Mouse (Mus musculus) forebrain, postnatal 0 days (tissue): ENCODE data around the gene Zfp507. TPM values are rescaled to one million over a fixed set of nuclear protein-coding genes. Genes with fewer than 3 reads are reported as not detected.

Experiments
- ATAC-seq: fragments of 200-750 bp; cut with Nextera tagmentation; 2 replicates; pipeline ENCODE4 v1.8.0; 2017; ENCODE audit warnings: mild to moderate bottlenecking, moderate library complexity
- DNase-seq: peaks from one replicate; pipeline ENCODE4 v3.0.0-alpha.2; 2015
- H3K27ac ChIP-seq: fragments of 300-500 bp; sonication (generic); 2 replicates; pipeline ENCODE4 v1.5.1; 2014; ENCODE audit warnings: low read depth, mild to moderate bottlenecking, antibody characterized with exemption, low read length, moderate library complexity, mixed read lengths
- H3K27me3 ChIP-seq: fragments of 300-500 bp; sonication (generic); 2 replicates; pipeline ENCODE4 v1.6.1; 2014; ENCODE audit warnings: mild to moderate bottlenecking, low read length, mixed read lengths; ENCODE audit not compliant: insufficient read depth
- H3K36me3 ChIP-seq: fragments of 300-500 bp; sonication (generic); 2 replicates; pipeline ENCODE4 v1.6.1; 2014; ENCODE audit warnings: mild to moderate bottlenecking, moderate library complexity; ENCODE audit not compliant: insufficient read depth
- H3K4me1 ChIP-seq: fragments of 300-500 bp; sonication (generic); 2 replicates; pipeline ENCODE4 v1.6.1; 2014; ENCODE audit warnings: antibody characterized with exemption; ENCODE audit not compliant: insufficient read depth
- H3K4me2 ChIP-seq: fragments of 300-500 bp; sonication (generic); 2 replicates; pipeline ENCODE4 v1.6.1; 2014; ENCODE audit warnings: low read depth, mild to moderate bottlenecking, moderate library complexity
- H3K4me3 ChIP-seq: fragments of 300-500 bp; sonication (generic); 2 replicates; pipeline ENCODE4 v1.5.1; 2014; ENCODE audit warnings: low read depth, low read length, mixed read lengths
- H3K9ac ChIP-seq: fragments of 300-500 bp; sonication (generic); 2 replicates; pipeline ENCODE4 v1.6.1; 2014; ENCODE audit warnings: mild to moderate bottlenecking
- H3K9me3 ChIP-seq: fragments of 300-500 bp; sonication (generic); 2 replicates; pipeline ENCODE4 v1.6.1; 2016; ENCODE audit warnings: low read length
- CTCF ChIP-seq: sonication (generic); IDR thresholded peaks from 2 replicates; pipeline ENCODE4 v1.5.1; 2016; ENCODE audit warnings: antibody characterized with exemption, control low read depth, low read depth
- WGBS: fragments of 180-500 bp; shearing (Covaris S2); extraction: QIAGEN DNeasy Blood & Tissue Kit; methylation state at CpG from one replicate; pipeline ENCODE4 v1.1.7; 2014; 5-methylcytosine and 5-hydroxymethylcytosine counted together
- polyA plus RNA-seq: library from polyadenylated mRNA; unstranded; fragments of >200 nt; fragmentation: Nextera tagmentation; extraction: Ambion mirVana; gene quantifications from 2 replicates; pipeline ENCODE4 v1.2.1, GENCODE M21; 2015
- total RNA-seq: library from RNA; depleted of rRNA; stranded (reverse); fragments of >200 nt; gene quantifications from 2 replicates; pipeline ENCODE4 v1.2.3, GENCODE M21; 2014

The Zfp507 gene
- total and polyA plus RNA-seq, 2 experiments from 2014 or later, result 8.1 to 30.5 TPM

DNA sequence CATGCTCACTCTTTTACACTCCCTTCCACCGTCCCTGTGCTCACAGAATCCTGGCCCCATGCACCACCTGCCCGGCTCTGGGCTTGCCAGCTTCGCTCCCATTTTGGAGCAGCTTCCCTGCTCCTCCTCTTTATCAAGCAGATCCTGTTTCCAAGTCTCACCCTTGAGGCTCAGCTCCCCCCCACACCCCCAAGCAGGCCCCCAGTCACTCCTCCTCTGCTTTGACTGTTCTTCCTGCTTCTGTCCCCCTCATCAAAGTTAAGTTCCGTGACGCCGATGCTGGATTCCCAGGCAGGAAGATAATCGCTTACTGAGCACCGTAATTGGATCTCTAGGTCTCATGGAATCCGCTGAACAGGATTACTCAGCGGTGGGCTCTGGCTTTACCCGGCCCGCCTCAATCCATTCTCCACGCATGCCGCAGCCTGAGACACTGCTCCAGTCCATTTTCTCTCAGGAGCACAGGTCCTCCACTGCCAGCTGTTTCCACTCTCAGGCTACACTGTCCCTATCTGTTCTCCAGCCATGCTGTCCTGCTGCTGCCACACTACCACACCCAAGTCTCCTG is 55.3 kb downstream of the Zfp507 start:
- no peaks in the 10 kb centered on the region for H3K4me1 ChIP-seq
- H3K4me2 ChIP-seq, result no peak overlapping the region
- no peak for ATAC-seq
- H3K27ac ChIP-seq, result no peak overlapping the region
- H3K9me3 ChIP-seq, result no peaks in the 10 kb centered on the region
- TF ChIP-seq CTCF, result no peak
- H3K9ac ChIP-seq, result no peak overlapping the region
- no peak for DNase-seq
- peaks cover 52% of the 10 kb centered on the region for H3K36me3 ChIP-seq
- 70% methylated on average over 14 of the region's 14 CpGs for WGBS
- no peak overlapping the region for H3K4me3 ChIP-seq
- H3K27me3 ChIP-seq, result no peaks in the 10 kb centered on the region

DNA sequence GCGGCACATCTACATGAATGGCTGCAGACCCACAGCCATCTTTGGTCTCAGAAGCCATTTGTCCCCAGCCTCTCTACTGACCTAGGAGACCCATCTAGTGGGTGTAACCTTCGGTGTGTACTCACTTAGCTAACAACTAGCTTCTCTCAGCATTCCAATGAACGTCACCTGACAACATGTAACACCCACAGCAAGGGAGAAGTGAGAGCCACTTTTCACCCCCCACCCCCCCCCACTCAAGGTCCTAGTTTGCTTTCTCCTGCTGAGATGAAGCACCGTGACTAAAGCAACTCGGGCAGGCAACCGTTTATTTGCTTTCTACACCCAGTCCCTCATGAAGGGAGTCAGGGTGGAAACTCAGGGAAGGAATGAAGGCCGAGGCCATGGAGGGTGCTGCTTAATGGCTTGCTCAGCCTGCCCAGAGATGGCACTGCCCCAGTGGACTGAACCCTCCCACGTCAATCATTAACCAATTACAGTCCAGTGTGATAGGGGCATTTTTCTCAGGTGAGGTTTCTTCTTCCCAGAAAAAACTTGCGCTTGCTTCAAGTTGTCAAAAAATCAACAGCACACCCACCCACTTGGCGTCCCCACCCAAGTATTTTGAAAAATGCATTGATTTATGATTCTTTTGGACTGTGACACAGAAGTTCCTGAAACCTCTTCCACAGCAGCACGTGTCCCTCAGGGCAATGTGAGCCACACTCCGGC is 56.0 kb downstream of the Zfp507 start:
- Histone ChIP-seq H3K4me3 (no peak overlapping the region), H3K27ac (no peak overlapping the region), H3K36me3 (peaks cover 52% of the 10 kb centered on the region), H3K27me3 (no peaks in the 10 kb centered on the region), H3K9me3 (no peaks in the 10 kb centered on the region), H3K9ac (no peak overlapping the region), H3K4me1 (no peaks in the 10 kb centered on the region), H3K4me2 (no peak overlapping the region)
- 94% methylated on average over 12 of the region's 12 CpGs for WGBS
- ATAC-seq, result no peak
- no peak for TF ChIP-seq CTCF
- no peak for DNase-seq

DNA sequence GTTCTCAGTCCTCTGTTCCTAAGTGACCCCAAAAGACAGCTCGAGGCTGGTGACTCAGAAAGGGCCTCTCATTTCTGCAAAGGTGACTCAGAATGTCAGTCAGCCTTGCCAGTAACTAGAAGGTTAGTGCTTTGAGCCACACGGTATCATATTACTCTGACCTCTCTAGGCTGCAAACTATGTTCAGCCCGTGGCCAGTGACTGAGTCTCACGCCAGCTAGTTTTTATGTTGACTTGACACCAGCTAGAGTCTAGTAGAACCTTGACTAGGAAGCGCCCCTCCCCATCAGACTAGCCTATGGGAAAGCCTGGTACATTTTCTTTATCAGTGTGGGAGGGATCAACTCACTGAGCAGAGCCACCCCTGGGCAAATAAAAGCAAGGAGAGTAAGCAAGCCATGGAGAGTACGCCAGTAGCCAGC is 57.5 kb downstream of the Zfp507 start:
- Histone ChIP-seq H3K4me3 (no peak overlapping the region), H3K9me3 (no peaks in the 10 kb centered on the region), H3K27me3 (no peaks in the 10 kb centered on the region), H3K9ac (no peak overlapping the region), H3K4me2 (no peak overlapping the region), H3K4me1 (no peaks in the 10 kb centered on the region), H3K36me3 (peaks cover 47% of the 10 kb centered on the region), H3K27ac (no peak overlapping the region)
- DNase-seq (no peak), ATAC-seq (no peak)
- no peak for TF ChIP-seq CTCF
- WGBS, result 93% methylated on average over 6 of the region's 6 CpGs

DNA sequence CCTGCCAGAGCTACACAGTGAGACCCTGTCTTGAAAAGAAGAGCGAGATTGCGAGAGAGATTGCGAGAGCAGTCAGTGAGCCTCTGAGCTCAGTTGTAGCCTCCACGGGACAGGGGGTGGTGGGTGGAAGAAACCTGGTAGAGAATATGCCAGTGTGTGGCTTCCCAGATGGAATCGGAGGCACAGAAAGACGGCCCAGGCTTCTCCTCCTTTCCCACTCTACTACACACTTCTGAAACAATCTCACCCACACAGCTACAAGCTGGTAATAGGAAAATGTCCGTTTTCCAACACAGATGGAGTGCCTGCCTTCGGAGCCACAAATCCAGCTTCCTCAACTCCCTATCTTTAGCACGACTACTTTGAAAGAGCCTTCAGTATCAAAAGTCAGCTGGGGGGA is 58.0 kb downstream of the Zfp507 start:
- H3K27ac ChIP-seq, result no peak overlapping the region
- no peak for TF ChIP-seq CTCF
- no peak for DNase-seq
- ATAC-seq, result no peak
- H3K9me3 ChIP-seq, result no peaks in the 10 kb centered on the region
- peaks cover 47% of the 10 kb centered on the region for H3K36me3 ChIP-seq
- 88% methylated on average over 9 of the region's 9 CpGs for WGBS
- H3K4me1 ChIP-seq, result no peaks in the 10 kb centered on the region
- no peak overlapping the region for H3K9ac ChIP-seq
- no peak overlapping the region for H3K4me3 ChIP-seq
- no peak overlapping the region for H3K4me2 ChIP-seq
- no peaks in the 10 kb centered on the region for H3K27me3 ChIP-seq

DNA sequence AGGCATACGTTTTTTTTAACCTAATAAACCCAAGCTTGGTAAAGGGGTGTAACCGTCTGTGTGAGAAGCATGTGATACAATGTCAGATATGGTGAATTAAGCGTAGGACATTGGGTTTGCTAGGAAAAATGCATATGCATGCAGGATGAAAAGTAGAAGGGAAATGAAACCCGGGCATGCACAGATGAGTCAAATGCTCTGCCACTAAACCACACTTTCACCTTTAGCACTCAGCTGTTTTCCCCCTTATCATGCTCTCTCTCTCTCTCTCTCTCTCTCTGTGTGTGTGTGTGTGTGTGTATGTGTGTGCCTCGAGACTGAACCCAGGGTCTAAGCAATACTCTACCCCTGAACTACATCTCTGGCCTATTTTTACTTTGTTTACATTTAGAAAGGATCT is 60.5 kb downstream of the Zfp507 start:
- Histone ChIP-seq H3K4me2 (no peak overlapping the region), H3K9ac (no peak overlapping the region), H3K27ac (no peak overlapping the region), H3K27me3 (no peaks in the 10 kb centered on the region), H3K4me3 (no peak overlapping the region), H3K36me3 (peaks cover 27% of the 10 kb centered on the region), H3K9me3 (no peaks in the 10 kb centered on the region), H3K4me1 (no peaks in the 10 kb centered on the region)
- DNase-seq (no peak), ATAC-seq (no peak)
- WGBS, result 77% methylated on average over 5 of the region's 5 CpGs
- no peak for TF ChIP-seq CTCF

DNA sequence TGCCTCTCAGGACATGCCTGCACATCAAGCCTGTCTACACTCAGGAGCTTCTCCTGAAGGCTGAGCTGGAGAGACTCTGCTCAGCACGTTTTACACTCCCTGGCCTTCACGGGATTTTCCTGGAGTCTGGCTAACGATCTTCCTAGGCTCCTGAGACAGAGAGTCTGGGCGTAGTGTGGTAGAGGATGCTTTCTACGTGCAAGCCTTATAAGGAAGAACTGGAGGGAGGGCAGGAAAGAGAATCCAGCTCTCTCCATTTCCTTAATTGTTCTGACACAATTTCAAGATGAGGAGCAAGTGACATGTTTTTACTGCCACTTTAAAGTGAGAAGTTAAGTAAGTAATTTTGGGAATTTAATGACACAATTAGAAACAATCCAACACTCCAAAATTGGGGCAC is 60.9 kb downstream of the Zfp507 start:
- DNase-seq (no peak), ATAC-seq (peak; percentile 76)
- no peaks in the 10 kb centered on the region for H3K27me3 ChIP-seq
- H3K36me3 ChIP-seq, result peaks cover 25% of the 10 kb centered on the region
- no peak overlapping the region for H3K4me3 ChIP-seq
- H3K4me2 ChIP-seq, result no peak overlapping the region
- 53% methylated on average over 5 of the region's 5 CpGs for WGBS
- no peak for TF ChIP-seq CTCF
- no peaks in the 10 kb centered on the region for H3K9me3 ChIP-seq
- H3K27ac ChIP-seq, result peak overlapping the region; percentile 36; the same call in 1 of the 2 replicates
- no peak overlapping the region for H3K9ac ChIP-seq
- no peaks in the 10 kb centered on the region for H3K4me1 ChIP-seq

DNA sequence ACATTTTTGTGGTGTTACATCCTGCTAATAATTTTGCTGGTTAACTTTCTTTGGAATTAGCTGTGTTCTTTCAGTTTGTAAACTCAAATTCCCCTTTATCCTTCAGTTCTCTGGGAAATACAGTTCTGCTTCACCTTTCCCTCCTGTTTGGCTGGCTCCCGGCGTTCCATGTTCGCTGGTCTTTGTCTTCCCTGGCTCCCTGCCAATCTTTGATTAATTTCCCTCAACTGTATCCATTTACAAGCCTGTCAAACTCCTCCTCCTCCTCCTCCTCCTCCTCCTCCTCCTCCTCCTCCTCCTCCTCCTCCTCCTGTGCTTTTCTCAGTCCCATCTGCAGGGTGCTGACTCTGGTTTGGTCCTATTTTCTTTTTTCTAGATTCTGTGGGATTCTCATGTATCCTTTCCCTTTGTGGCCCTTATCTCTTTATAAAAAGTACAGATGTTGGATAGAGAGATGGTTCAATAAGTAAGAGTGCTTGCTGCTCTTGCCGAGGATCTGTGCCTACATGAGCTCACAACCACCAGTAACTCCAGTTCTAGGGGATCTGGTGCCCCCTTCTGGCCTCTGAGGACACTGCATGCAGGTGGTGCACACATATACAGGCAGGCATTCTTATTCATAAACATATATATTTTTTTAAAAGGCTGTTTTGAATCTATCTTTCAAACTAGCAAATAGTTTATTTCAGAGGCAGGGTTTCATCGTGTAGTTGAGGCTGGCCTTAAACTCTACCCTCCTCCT is 62.1 kb downstream of the Zfp507 start:
- Histone ChIP-seq H3K36me3 (peaks cover 16% of the 10 kb centered on the region), H3K4me3 (no peak overlapping the region), H3K4me1 (no peaks in the 10 kb centered on the region), H3K9me3 (no peaks in the 10 kb centered on the region), H3K27ac (no peak overlapping the region), H3K27me3 (no peaks in the 10 kb centered on the region), H3K4me2 (no peak overlapping the region), H3K9ac (no peak overlapping the region)
- 36% methylated on average over 5 of the region's 5 CpGs for WGBS
- ATAC-seq, result peak; percentile 54; the same call in 1 of the 2 replicates
- peak; percentile 73 for DNase-seq
- peak; percentile 72 for TF ChIP-seq CTCF
